Mouse (Mus musculus): ENCODE results near the gene Padi4.

DNA sequence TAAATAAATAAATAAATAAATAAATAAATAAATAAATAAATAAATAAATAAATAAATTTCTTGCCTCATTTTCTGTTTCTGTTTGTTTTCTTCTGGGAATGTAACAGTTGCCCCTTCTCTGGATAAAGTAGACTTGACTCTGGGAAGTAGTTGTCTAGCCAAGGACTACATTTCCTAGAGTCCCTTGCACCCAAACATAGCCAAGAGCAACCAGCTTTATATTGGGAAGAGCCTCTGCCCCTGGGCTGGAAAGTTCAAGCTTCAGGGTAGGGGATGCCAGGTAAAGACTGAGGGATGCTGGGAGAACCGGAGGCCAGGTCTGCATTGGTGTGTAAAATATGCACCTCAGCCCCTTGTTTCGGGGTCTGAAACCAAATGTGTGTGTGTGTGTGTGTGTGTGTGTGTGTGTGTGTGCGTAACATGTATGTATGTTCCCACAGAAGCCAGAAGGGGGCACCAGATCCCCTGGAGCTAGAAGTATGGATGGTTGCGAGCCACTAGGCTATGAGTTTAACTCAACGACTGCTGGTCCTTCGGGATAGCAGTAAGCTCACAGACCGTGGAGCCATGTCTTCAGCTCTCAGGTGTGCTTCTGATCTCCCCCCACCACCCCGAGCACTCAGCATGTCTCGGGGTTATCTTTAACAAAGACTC is 10.4 kb upstream of the Padi4 start:
- no peak for TF ChIP-seq EP300 (IDR thresholded peaks at IDR 0.05; ENCODE audit: low read depth)
- no peak for TF ChIP-seq CTCF (IDR thresholded peaks at IDR 0.05; ENCODE audit: low read depth)
